Mouse (Mus musculus) midbrain, postnatal 0 days (tissue): ENCODE data around the gene Ubald1. TPM values are rescaled to one million over a fixed set of nuclear protein-coding genes. Genes with fewer than 3 reads are reported as not detected.
A peak's percentile ranks its signal among the peaks of the same experiment; 100 is the strongest.

Experiments used
- ATAC-seq: fragments of 200-750 bp; cut with Nextera tagmentation; 2 replicates; pipeline ENCODE4 v1.8.0; 2017; ENCODE audit warnings: moderate number of reproducible peaks, mild to moderate bottlenecking, moderate TSS enrichment, moderate library complexity; ENCODE audit not compliant: low FRiP score
- DNase-seq: peaks from one replicate; pipeline ENCODE4 v3.0.0-alpha.2; 2015; ENCODE audit warnings: low spot score
- H3K27ac ChIP-seq: fragments of 300-500 bp; sonication (generic); 2 replicates; pipeline ENCODE4 v1.5.1; 2014; ENCODE audit warnings: low read depth, mild to moderate bottlenecking, low read length, mixed read lengths
- H3K27me3 ChIP-seq: fragments of 300-500 bp; sonication (generic); 2 replicates; pipeline ENCODE4 v1.6.1; 2014; ENCODE audit warnings: low read length, control low read depth, mixed read lengths; ENCODE audit not compliant: insufficient read depth
- H3K36me3 ChIP-seq: fragments of 300-500 bp; sonication (generic); 2 replicates; pipeline ENCODE4 v1.6.1; 2014; ENCODE audit warnings: low read length, control low read depth, mixed read lengths; ENCODE audit not compliant: insufficient read depth
- H3K4me1 ChIP-seq: fragments of 300-500 bp; sonication (generic); 2 replicates; pipeline ENCODE4 v1.6.1; 2014; ENCODE audit warnings: mild to moderate bottlenecking, control low read depth, antibody characterized with exemption, low read length, mixed read lengths; ENCODE audit not compliant: insufficient read depth
- H3K4me2 ChIP-seq: fragments of 300-500 bp; sonication (generic); 2 replicates; pipeline ENCODE4 v1.6.1; 2014; ENCODE audit warnings: low read depth, mild to moderate bottlenecking, low read length, mixed read lengths; ENCODE audit not compliant: poor library complexity, severe bottlenecking
- H3K4me3 ChIP-seq: fragments of 300-500 bp; sonication (generic); 2 replicates; pipeline ENCODE4 v1.5.1; 2014; ENCODE audit warnings: low read depth, mild to moderate bottlenecking, low read length, moderate library complexity
- H3K9ac ChIP-seq: fragments of 300-500 bp; sonication (generic); replicated peaks from 2 replicates; pipeline ENCODE4 v1.6.1; 2014; ENCODE audit warnings: mild to moderate bottlenecking, low read length, moderate library complexity, mixed read lengths; ENCODE audit not compliant: poor library complexity, severe bottlenecking
- H3K9me3 ChIP-seq: fragments of 300-500 bp; sonication (generic); 2 replicates; pipeline ENCODE4 v1.6.1; 2016; ENCODE audit warnings: low read length, control low read depth
- CTCF ChIP-seq: IDR thresholded peaks from 2 replicates; pipeline ENCODE4 v1.5.1; 2016; ENCODE audit warnings: antibody characterized with exemption, mild to moderate bottlenecking
- WGBS: fragments of 180-500 bp; shearing (Covaris S2); extraction: QIAGEN DNeasy Blood & Tissue Kit; methylation state at CpG from one replicate; pipeline ENCODE4 v1.1.7; 2014; 5-methylcytosine and 5-hydroxymethylcytosine counted together
- polyA plus RNA-seq: library from polyadenylated mRNA; unstranded; fragments of >200 nt; fragmentation: Nextera tagmentation; extraction: Ambion mirVana; gene quantifications from 2 replicates; pipeline ENCODE4 v1.2.1, GENCODE M21; 2015
- total RNA-seq: library from RNA; depleted of rRNA; stranded (reverse); fragments of >200 nt; gene quantifications from 2 replicates; pipeline ENCODE4 v1.2.3, GENCODE M21; 2014

Gene Ubald1
- total and polyA plus RNA-seq, 2 experiments from 2014 or later: 35.0 to 79.9 TPM

- 93% methylated on average over 2 of the region's 2 CpGs for WGBS
- Histone ChIP-seq H3K4me1 (no peaks in the 10 kb centered on the region), H3K36me3 (peaks cover 60% of the 10 kb centered on the region)
These were observed 36.5 kb upstream of the Ubald1 start for GRCm38 (mm10) chr16:4916608-4917007.

GRCm38 (mm10) chr16:4915931-4916330, 35.8 kb upstream of the Ubald1 start:
- Histone ChIP-seq H3K36me3 (peaks cover 66% of the 10 kb centered on the region), H3K9ac (no peak overlapping the region), H3K9me3 (no peaks in the 10 kb centered on the region), H3K27ac (no peak overlapping the region), H3K4me3 (no peak overlapping the region), H3K27me3 (no peaks in the 10 kb centered on the region), H3K4me2 (no peak overlapping the region), H3K4me1 (no peaks in the 10 kb centered on the region)
- DNase-seq (no peak), ATAC-seq (no peak)
- TF ChIP-seq CTCF: no peak
- 84% methylated on average over 3 of the region's 3 CpGs for WGBS

More at GRCm38 (mm10) chr16:4916608-4917007, 36.5 kb upstream of the Ubald1 start:
- TF ChIP-seq CTCF: no peak
- no peak overlapping the region for H3K27ac ChIP-seq
- no peaks in the 10 kb centered on the region for H3K9me3 ChIP-seq
- no peak overlapping the region for H3K9ac ChIP-seq
- no peak overlapping the region for H3K4me2 ChIP-seq
- DNase-seq: no peak
- no peak overlapping the region for H3K4me3 ChIP-seq
- ATAC-seq: no peak
- H3K27me3 ChIP-seq: no peaks in the 10 kb centered on the region

- peak; percentile 77 for DNase-seq
- H3K4me1 ChIP-seq: no peaks in the 10 kb centered on the region
- H3K9ac ChIP-seq: no peak overlapping the region
- peak; percentile 95 for TF ChIP-seq CTCF
- ATAC-seq: peak; percentile 73
- H3K9me3 ChIP-seq: no peaks in the 10 kb centered on the region
- H3K4me3 ChIP-seq: no peak overlapping the region
- peaks cover 59% of the 10 kb centered on the region for H3K36me3 ChIP-seq
- no peaks in the 10 kb centered on the region for H3K27me3 ChIP-seq
- 34% methylated on average over 12 of the region's 12 CpGs for WGBS
- H3K4me2 ChIP-seq: no peak overlapping the region
- H3K27ac ChIP-seq: peak overlapping the region; percentile 52; the same call in 1 of the 2 replicates
These were observed 33.9 kb upstream of the Ubald1 start for GRCm38 (mm10) chr16:4913783-4914735.

GRCm38 (mm10) chr16:4912907-4913782, 33.0 kb upstream of the Ubald1 start:
- Histone ChIP-seq H3K4me1 (no peaks in the 10 kb centered on the region), H3K4me3 (no peak overlapping the region), H3K27ac (peak overlapping the region; percentile 52), H3K27me3 (no peaks in the 10 kb centered on the region), H3K9me3 (no peaks in the 10 kb centered on the region), H3K4me2 (no peak overlapping the region), H3K9ac (no peak overlapping the region), H3K36me3 (peaks cover 60% of the 10 kb centered on the region)
- ATAC-seq: peak; percentile 4; the same call in 1 of the 2 replicates
- 0 out of 2 replicates have a peak, but pooled peaks have one; percentile 6 for TF ChIP-seq CTCF
- 71% methylated on average over 11 of the region's 11 CpGs for WGBS
- DNase-seq: no peak

GRCm38 (mm10) chr16:4912074-4912648, 32.0 kb upstream of the Ubald1 start:
- ATAC-seq (no peak), DNase-seq (no peak)
- Histone ChIP-seq H3K9ac (no peak overlapping the region), H3K9me3 (no peaks in the 10 kb centered on the region), H3K4me2 (no peak overlapping the region), H3K27ac (no peak overlapping the region), H3K4me3 (no peak overlapping the region), H3K4me1 (no peaks in the 10 kb centered on the region), H3K36me3 (peaks cover 65% of the 10 kb centered on the region), H3K27me3 (no peaks in the 10 kb centered on the region)
- WGBS: 82% methylated on average over 10 of the region's 10 CpGs
- TF ChIP-seq CTCF: no peak
